Mouse (Mus musculus) G1E-ER4 (cell line): ENCODE measurements around the gene Dock7. TPM values are rescaled to one million over a fixed set of nuclear protein-coding genes. Genes with fewer than 3 reads are reported as not detected.

Experiments
- GATA1 ChIP-seq: IDR thresholded peaks from one replicate; pipeline ENCODE4 v1.8.0; 2012; ENCODE audit warnings: low read length, inconsistent platforms
- polyA plus RNA-seq: library from polyadenylated mRNA; stranded (reverse); fragments of >175 nt; gene quantifications from 2 replicates; pipeline ENCODE4 v1.2.3, GENCODE M21; 2012

The Dock7 gene
- polyA plus RNA-seq, 1 experiment = not detected

GRCm38 (mm10) chr4:98960243-98960642 lies 160.5 kb downstream of the Dock7 start:
- no peak for TF ChIP-seq GATA1

GRCm38 (mm10) chr4:98955986-98956385 lies 164.7 kb downstream of the Dock7 start:
- TF ChIP-seq GATA1 = no peak

- TF ChIP-seq GATA1 = no peak
Measured at GRCm38 (mm10) chr4:98950563-98950962, 170.2 kb downstream of the Dock7 start.

GRCm38 (mm10) chr4:98936036-98936435 lies 184.7 kb downstream of the Dock7 start:
- TF ChIP-seq GATA1 = no peak

- TF ChIP-seq GATA1 = no peak
Measured at GRCm38 (mm10) chr4:98925250-98925781, 195.4 kb downstream of the Dock7 start.

- no peak for TF ChIP-seq GATA1
Measured at GRCm38 (mm10) chr4:98924906-98925178, 195.9 kb downstream of the Dock7 start.

- TF ChIP-seq GATA1 = no peak
Measured at GRCm38 (mm10) chr4:98924071-98924905, 196.4 kb downstream of the Dock7 start.

- no peak for TF ChIP-seq GATA1
Measured at GRCm38 (mm10) chr4:98923568-98924070, 197.1 kb downstream of the Dock7 start, which contains the start of gene Usp1. Gene Usp1, plus strand, starts transcription at chr4:98923810.

- no peak for TF ChIP-seq GATA1
Measured at GRCm38 (mm10) chr4:98922643-98923567, 197.8 kb downstream of the Dock7 start.

GRCm38 (mm10) chr4:98922061-98922642 lies 198.6 kb downstream of the Dock7 start:
- no peak for TF ChIP-seq GATA1

GRCm38 (mm10) chr4:98920896-98921295 lies 199.8 kb downstream of the Dock7 start:
- TF ChIP-seq GATA1 = no peak

- no peak for TF ChIP-seq GATA1
Measured at GRCm38 (mm10) chr4:98918204-98918603, 202.5 kb downstream of the Dock7 start.

- TF ChIP-seq GATA1 = no peak
Measured at GRCm38 (mm10) chr4:98917724-98918123, 203.0 kb downstream of the Dock7 start.

GRCm38 (mm10) chr4:98910246-98910645 lies 210.5 kb downstream of the Dock7 start:
- TF ChIP-seq GATA1 = no peak

- TF ChIP-seq GATA1 = no peak
Measured at GRCm38 (mm10) chr4:98887148-98887547, 233.6 kb downstream of the Dock7 start.

Other genes starting within 250 kb of the Dock7 start
- gene Usp1, start 197.1 kb downstream of the Dock7 start, polyA plus RNA-seq = 623 and 836 TPM in 2 replicates
- gene Angptl3, start 90.0 kb downstream of the Dock7 start, polyA plus RNA-seq = not detected in 2 replicates
- not detected in 2 replicates for gene Atg4c, start 73.0 kb upstream of the Dock7 start, polyA plus RNA-seq
- gene Gm12689, start 175.0 kb upstream of the Dock7 start, polyA plus RNA-seq = not detected in 2 replicates